Mouse (Mus musculus): Measurements from ENCODE around the gene Hsph1.

DNA sequence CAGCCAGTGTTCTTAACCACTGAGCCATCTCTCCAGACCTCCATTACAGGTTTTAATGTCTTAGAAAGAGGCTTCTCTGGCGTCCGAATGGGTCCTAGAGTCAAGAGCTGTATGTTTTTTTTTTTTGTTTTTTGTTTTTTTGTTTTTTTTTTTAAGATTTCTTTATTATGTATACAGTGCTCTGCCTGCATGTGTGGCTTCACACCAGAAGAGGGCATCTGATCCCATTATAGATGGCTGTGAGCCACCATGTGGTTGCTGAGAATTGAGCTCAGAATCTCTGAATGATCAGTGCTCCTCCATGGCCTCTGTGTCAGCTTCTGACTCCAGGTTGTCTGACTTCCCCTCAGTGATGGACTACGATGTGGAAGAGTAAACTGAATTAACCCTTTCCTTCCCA lies 21.8 kb upstream of the Hsph1 start:
- TF ChIP-seq CHD2 (IDR thresholded peaks at IDR 0.05; ENCODE audit: low read length) (no peak), RCOR1 (conservative IDR thresholded peaks at IDR 0.05; ENCODE audit: low read depth, low read length) (no peak), KAT2A (IDR thresholded peaks at IDR 0.05; ENCODE audit: insufficient replicate concordance, low read length) (no peak), POLR2A (IDR thresholded peaks at IDR 0.05; ENCODE audit: low read depth, low read length) (no peak), ZNF384 (IDR thresholded peaks at IDR 0.05; ENCODE audit: low read depth, low read length) (no peak), ETS1 (conservative IDR thresholded peaks at IDR 0.05; ENCODE audit: low read depth, low read length) (no peak), CTCF (conservative IDR thresholded peaks at IDR 0.05 in 1 of 2, IDR thresholded peaks at IDR 0.05 in 1 of 2; ENCODE audit: low read depth in 2 of 2, low read length in 2 of 2) (0 out of 4 replicates have a peak, but pooled peaks of 1 of the 2 experiments have one; percentile 15), ZKSCAN1 (IDR thresholded peaks at IDR 0.05; ENCODE audit: borderline replicate concordance, low read depth, low read length) (no peak), GABPA (IDR thresholded peaks at IDR 0.05; ENCODE audit: insufficient replicate concordance, low read depth, low read length) (no peak), MAX (IDR thresholded peaks at IDR 0.05; ENCODE audit: low read length) (no peak)

Data from CH12.LX (cell line).